Mouse (Mus musculus) kidney, adult 2 months (tissue): ENCODE measurements at regions not wholly inside any gene's neighbourhood (a gene's known extent, or its start where the extent isn't known, plus 50 kb on each side); places are given as distances from the start of the nearest gene placed in this dataset.

Source experiments
- CTCF ChIP-seq: fragments of 200-500 bp; conservative IDR thresholded peaks from 2 replicates; pipeline ENCODE4 v1.5.1; 2011; ENCODE audit warnings: low read depth, mild to moderate bottlenecking, control low read depth, low read length, moderate library complexity, mixed read lengths; ENCODE audit not compliant: insufficient read depth, insufficient read length
- POLR2A ChIP-seq: fragments of 200-500 bp; IDR thresholded peaks from one replicate; pipeline ENCODE4 v1.6.1; 2011; ENCODE audit warnings: low read depth, low read length, control low read depth

GRCm38 (mm10) chr3:45523281-45523680 is 145.1 kb downstream of the Pcdh10 start:
- TF ChIP-seq POLR2A, result no peak
- TF ChIP-seq CTCF, result no peak
